Mouse (Mus musculus) testis, adult 2 months (tissue): ENCODE measurements around the gene Lztr1. TPM values are rescaled to one million over a fixed set of nuclear protein-coding genes. Genes with fewer than 3 reads are reported as not detected.

Experiments
- H3K27ac ChIP-seq: fragments of 200-500 bp; 2 replicates; pipeline ENCODE4 v1.5.1; 2012; ENCODE audit warnings: low read depth, low read length; ENCODE audit not compliant: control insufficient read depth, insufficient read depth
- H3K27me3 ChIP-seq: fragments of 200-500 bp; 2 replicates; pipeline ENCODE4 v1.6.1; 2012; ENCODE audit warnings: mild to moderate bottlenecking, low read length, moderate library complexity; ENCODE audit not compliant: control insufficient read depth, insufficient read depth
- H3K36me3 ChIP-seq: fragments of 200-500 bp; 2 replicates; pipeline ENCODE4 v1.6.1; 2012; ENCODE audit warnings: mild to moderate bottlenecking, low read length; ENCODE audit not compliant: control insufficient read depth, insufficient read depth
- H3K4me1 ChIP-seq: fragments of 200-500 bp; 2 replicates; pipeline ENCODE4 v1.6.1; 2012; ENCODE audit warnings: low read length; ENCODE audit not compliant: control insufficient read depth, insufficient read depth
- H3K4me3 ChIP-seq: fragments of 200-500 bp; 2 replicates; pipeline ENCODE4 v1.5.1; 2012; ENCODE audit warnings: low read depth, mild to moderate bottlenecking, low read length, moderate library complexity, mixed read lengths; ENCODE audit not compliant: control insufficient read depth
- CTCF ChIP-seq: fragments of 200-500 bp; IDR thresholded peaks from 2 replicates; pipeline ENCODE4 v1.5.1; 2012; ENCODE audit warnings: low read depth, mild to moderate bottlenecking, inconsistent platforms, low read length, moderate library complexity; ENCODE audit not compliant: control insufficient read depth, insufficient read depth, insufficient replicate concordance
- POLR2A ChIP-seq: fragments of 200-500 bp; IDR thresholded peaks from 2 replicates; pipeline ENCODE4 v1.6.1; 2012; ENCODE audit warnings: low read depth, mild to moderate bottlenecking, inconsistent platforms, low read length, moderate library complexity; ENCODE audit not compliant: control insufficient read depth
- polyA plus RNA-seq: library from polyadenylated mRNA; depleted of rRNA; stranded (reverse); fragments of >200 nt; gene quantifications from 2 replicates; pipeline ENCODE4 v1.2.3, GENCODE M21; 2012

The Lztr1 gene
- polyA plus RNA-seq, 1 experiment, result 55.8 TPM

DNA sequence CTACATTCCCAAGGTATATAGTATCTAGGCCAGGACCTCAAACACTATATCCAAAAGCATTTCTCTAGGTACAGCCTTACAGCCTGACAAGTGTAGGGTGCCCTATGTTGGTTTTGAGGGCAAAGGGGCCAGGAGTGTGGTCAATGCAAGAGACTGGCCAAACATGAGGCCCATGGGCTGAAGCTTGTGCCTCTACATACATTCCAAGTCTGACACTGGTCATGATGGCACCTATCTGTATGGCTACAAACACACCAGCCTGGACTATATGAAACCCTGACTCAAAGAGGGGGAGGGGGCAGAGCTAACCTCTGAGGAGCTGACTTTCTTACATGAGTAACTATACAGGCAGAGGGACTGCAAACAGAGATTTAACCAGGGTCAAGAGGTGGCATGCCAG is 19.1 kb downstream of the Lztr1 start:
- Histone ChIP-seq H3K4me3 (no peak overlapping the region), H3K27me3 (no peaks in the 10 kb centered on the region), H3K36me3 (no peaks in the 10 kb centered on the region; the same call in 1 of the 2 replicates), H3K4me1 (peaks cover 3% of the 10 kb centered on the region), H3K27ac (no peak overlapping the region)
- TF ChIP-seq CTCF (no peak), POLR2A (no peak)

DNA sequence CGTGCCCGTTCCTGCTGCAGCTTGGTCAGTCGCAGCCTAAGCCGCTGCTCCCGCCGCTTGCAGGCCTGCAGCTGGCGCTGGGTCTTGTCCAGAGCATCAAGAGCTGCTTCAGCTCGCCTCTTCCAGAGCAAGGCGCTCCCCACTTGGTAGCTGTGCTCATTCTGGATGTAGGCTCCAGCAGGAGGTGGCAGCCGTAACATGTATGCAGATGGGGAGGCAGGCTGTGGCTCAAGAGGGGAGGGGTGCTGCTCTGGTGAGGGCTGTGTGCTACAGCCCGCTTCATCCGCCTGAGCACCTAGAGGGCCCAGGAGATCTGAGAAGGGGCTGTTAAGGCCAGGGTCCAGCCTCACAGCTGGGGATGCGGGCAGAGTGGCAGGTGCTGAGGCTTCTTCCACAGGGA is 19.8 kb downstream of the Lztr1 start:
- Histone ChIP-seq H3K4me3 (no peak overlapping the region), H3K4me1 (peaks cover 3% of the 10 kb centered on the region), H3K27ac (no peak overlapping the region), H3K36me3 (no peaks in the 10 kb centered on the region; the same call in 1 of the 2 replicates), H3K27me3 (no peaks in the 10 kb centered on the region)
- TF ChIP-seq POLR2A (no peak), CTCF (no peak)

DNA sequence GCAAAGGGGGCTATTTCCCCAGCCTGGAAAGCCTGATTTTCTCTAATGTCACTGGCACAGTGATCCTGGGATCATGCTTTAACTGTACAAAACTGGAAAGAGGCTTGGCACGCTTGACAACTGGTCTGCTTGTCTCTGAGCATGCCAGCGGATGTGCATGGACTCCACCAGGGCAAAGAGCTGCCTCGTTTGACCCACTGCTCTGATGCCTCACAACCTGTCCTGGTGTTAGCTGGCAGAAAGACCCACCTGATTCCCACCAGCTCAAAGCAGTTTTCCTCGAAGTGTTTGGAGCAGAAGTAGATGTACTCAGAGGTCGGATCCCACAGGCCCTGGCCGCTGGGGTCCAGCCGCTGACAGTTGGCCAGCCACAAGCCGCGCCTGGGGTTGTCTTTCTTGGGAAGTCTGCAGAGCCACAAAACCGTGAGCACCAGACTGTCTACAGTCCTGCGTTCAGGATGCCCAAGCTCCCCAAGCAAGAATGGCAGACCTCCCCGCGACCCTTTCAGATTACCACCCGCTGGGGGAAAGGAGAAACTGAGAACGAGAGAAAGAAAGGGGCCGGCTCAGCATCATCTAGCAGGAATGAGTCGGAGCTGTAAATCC is 21.6 kb downstream of the Lztr1 start:
- Histone ChIP-seq H3K4me1 (peaks cover 3% of the 10 kb centered on the region), H3K36me3 (no peaks in the 10 kb centered on the region; the same call in 1 of the 2 replicates), H3K27me3 (no peaks in the 10 kb centered on the region), H3K4me3 (peak overlapping the region; percentile 83), H3K27ac (peak overlapping the region; percentile 86)
- TF ChIP-seq POLR2A, result no peak
- TF ChIP-seq CTCF, result no peak

DNA sequence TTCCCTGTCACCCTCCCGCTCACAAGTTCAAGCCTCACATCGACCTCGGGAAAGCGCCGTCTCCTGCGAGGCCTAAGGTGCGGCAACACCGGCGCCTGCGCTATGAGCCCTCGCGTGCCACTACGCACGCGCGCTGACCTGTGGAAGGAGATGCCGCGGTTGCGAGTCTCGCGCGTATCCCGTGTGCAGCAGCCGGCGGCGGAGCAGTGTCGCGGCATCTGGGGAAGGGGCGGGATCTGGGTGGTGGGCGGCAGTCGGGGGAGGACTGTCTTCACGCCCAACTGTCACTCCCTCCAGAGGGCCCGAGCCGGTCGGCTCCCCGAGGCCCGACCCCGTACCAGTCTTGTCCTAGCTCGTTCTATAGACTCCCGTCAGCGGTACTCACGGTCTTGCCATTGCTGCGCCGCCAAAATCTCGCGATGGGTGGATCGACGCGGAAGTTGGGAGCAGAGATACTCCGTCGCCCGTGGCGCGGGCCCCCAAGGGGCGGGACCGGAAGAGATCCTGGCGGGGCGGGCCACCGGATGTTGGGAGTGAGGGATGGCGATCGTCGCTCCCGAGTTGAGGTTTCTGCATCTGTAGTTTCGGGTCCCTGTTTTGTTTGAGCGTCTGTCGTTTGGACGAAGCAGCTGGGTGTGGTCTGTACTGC is 22.3 kb downstream of the Lztr1 start, which contains the start of gene Thap7:
Gene Thap7, minus strand, starts transcription at position 497 of the 649 bp plus-strand sequence.
- Histone ChIP-seq H3K27ac (peak within 1 kb of the TSS; percentile 86), H3K4me1 (peaks cover 3% of the 10 kb centered on the region), H3K27me3 (no peaks in the 10 kb centered on the region), H3K36me3 (no peaks in the 10 kb centered on the region; the same call in 1 of the 2 replicates), H3K4me3 (peak within 1 kb of the TSS; percentile 83)
- TF ChIP-seq CTCF, result no peak
- TF ChIP-seq POLR2A, result peak; percentile 83

GRCm38 (mm10) chr16:17532271-17532670 is 23.8 kb downstream of the Lztr1 start:
- H3K27me3 ChIP-seq, result no peaks in the 10 kb centered on the region
- no peaks in the 10 kb centered on the region for H3K36me3 ChIP-seq
- H3K4me1 ChIP-seq, result peaks cover 3% of the 10 kb centered on the region
- no peak for TF ChIP-seq POLR2A
- TF ChIP-seq CTCF, result peak; percentile 27; the same call in 1 of the 2 replicates
- H3K27ac ChIP-seq, result no peak overlapping the region
- H3K4me3 ChIP-seq, result peak overlapping the region; percentile 39

- Histone ChIP-seq H3K36me3 (no peaks in the 10 kb centered on the region), H3K27me3 (no peaks in the 10 kb centered on the region), H3K27ac (no peak overlapping the region), H3K4me1 (peaks cover 3% of the 10 kb centered on the region), H3K4me3 (peak overlapping the region; percentile 39)
- TF ChIP-seq CTCF (no peak), POLR2A (no peak)
Observed at GRCm38 (mm10) chr16:17532676-17533329, 24.3 kb downstream of the Lztr1 start.

DNA sequence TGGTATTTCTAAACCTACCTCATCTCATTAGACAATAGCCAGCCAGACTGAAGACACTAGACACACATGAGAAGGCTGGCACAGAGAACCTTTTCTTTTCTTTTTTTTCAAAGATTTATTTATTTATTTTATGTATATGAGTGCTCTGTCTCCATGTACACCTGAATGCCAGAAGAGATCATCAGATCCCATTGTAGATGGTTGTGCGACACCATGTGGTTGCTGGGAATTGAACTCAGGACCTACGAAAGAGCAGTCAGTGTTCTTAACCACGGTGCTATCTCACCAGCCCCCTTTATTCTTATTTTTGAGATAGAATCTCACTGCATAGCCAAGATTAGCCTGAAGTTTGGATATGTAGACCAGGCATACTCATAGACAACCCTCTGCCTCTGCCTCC is 28.1 kb downstream of the Lztr1 start:
- Histone ChIP-seq H3K36me3 (no peaks in the 10 kb centered on the region), H3K27ac (no peak overlapping the region), H3K4me1 (peaks cover 5% of the 10 kb centered on the region), H3K4me3 (no peak overlapping the region), H3K27me3 (no peaks in the 10 kb centered on the region)
- no peak for TF ChIP-seq CTCF
- no peak for TF ChIP-seq POLR2A
